Mouse (Mus musculus) c-Kit-negative CD71-positive TER-119-positive erythroid progenitor cells, embryonic 14.5 days (primary cell): Measurements from ENCODE around the gene Calm2.

ENCODE experiments used
- DNase-seq: peaks from one replicate; pipeline ENCODE4 v3.0.0-alpha.2; 2013; ENCODE audit warnings: low read depth, low spot score

Gene Calm2

DNA sequence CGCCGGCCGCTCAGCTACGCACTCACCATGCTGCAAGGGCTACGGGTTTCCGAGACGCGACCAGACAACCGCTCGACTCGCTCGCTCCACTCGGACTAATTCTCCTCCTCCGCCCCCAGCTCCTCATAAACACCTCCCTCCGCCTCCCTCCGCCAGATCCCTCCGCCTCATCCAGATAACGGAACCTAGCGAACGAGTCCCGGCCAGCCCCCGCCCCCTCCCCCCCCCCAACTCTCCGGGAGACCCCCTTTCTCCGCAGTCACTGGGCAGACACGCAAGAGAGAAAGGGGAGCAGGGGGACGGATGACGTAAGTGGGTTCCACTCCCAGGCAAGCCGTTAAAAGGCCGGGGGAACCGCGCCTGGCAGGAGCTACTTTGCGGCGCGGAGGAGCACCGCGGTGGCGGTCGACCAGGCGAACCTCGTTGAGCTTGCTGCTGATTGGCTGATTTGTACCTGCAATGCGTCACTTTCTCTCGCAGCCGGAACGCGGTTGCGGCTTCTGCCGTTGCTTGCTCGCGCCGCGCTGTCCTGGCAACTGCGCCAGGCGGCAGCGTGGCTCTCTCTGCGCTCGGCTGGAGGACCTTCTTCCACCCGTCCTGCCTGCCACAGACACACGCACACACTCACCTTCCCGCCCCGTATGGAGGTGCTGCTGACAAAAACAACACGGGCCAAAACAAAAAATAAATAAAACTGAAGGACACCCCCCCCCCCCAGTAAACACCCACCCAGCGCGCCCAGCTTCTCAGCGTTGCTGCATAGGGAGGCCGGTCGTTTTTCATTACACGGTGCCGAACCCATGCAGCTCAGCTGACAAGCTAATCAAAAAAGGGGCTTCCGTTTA lies at the start of gene Calm2:
Calm2 (minus strand) TSS at position 169 of the 845 bp plus-strand sequence.
- DNase-seq = peak; percentile 91

DNA sequence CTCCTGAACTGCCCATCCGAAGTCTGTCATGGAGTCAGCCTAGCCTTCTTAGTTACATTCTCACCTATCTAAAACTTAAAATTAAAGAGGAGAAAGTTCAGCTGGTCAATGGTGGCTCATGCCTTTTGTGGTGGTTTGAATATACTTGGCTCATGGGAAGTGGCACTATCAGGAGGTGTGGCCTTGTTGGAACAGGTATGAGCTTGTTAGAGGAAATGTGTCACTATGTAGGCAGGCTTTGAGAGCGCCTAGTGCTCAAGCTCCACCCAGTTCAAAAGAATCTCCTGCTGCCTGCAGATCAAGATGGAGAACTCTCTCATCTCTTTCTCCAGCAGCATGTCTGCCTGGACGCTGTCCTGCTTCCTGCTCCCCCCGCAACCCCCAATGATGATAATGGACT lies 48.8 kb upstream of the Calm2 start:
- DNase-seq = no peak

- DNase-seq = no peak
These were observed 47.6 kb upstream of the Calm2 start for GRCm38 (mm10) chr17:87494310-87494709.

GRCm38 (mm10) chr17:87492286-87492685 lies 45.6 kb upstream of the Calm2 start:
- no peak for DNase-seq

DNA sequence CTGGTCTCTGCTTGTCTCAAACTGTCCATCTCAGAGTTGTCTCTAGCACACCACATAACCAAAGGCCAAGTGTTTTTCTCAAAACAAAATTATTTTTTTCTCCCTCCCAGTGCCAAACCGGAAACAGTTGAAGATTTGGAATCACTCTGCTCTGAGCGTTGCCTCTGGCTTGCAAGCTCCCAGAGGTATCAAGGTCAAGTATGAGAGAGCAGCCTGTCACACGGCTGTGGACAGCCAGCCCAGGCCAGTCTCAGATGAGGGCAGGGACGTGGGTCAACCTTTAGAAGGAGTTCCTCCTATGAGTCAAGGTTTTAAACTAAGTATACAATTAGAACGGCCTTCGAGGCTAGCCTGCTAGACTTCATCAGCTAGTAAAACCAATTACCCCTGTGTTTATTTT lies 43.6 kb upstream of the Calm2 start:
- no peak for DNase-seq

DNA sequence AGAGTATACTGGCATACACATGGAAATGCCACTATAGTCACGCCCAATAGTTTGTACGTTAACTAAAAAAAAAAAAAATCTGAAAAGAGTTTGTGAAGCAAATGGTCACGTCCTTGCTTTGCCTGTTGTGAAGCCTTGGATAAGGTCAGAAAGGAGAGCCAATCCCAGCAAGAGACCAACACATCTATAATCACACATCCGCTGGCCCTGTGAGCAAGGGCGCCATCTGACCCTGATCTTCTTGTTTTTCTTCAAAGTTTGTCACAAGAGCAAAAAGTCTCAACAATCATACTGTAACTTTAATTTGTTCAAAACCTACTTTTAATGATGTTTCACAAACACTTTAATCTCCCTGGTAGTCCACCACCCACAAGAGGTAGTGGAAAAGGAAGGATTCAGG lies 39.0 kb upstream of the Calm2 start:
- DNase-seq = no peak

GRCm38 (mm10) chr17:87482867-87483266 lies 36.1 kb upstream of the Calm2 start:
- no peak for DNase-seq

DNA sequence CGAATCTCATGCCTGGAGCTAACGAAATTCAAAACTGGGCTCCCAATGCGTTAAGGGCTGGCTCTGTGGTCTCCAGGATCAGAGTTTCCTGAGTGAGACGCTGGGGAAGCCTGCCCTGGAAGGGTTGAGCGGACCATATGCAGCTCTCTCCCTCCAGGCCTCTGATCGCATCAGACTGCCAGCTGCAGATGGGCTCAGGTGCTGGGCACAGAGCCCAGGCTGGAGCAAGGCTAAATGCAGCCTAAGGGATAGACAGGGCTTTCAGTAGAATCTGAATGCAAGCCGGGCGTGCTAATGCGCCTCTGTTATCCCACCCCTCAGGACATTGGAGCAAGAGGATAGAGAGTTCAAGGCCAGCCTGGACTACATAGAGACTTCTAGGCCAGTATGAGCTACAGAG lies 31.8 kb upstream of the Calm2 start:
- DNase-seq = no peak

DNA sequence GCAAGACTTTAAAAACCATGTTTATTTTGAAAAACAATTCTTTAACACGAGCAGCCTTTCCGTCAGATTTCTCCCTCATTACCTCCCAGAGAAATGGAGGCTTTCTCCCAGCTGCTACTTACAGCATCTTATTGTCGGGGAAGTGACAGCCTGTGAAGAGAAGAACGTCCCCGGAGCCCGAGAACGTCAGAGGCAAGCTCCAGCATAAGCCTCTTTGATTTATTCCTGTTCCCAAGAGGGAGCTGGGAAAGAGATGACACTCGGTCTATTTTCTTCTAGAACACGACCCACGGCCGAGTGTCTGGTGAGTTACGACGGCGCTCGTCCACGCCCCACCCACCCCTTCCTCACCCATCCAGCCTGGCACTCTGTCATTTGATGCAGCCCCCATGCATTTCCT lies 30.9 kb upstream of the Calm2 start:
- no peak for DNase-seq

- no peak for DNase-seq
These were observed 28.6 kb upstream of the Calm2 start for GRCm38 (mm10) chr17:87475356-87475755.

DNA sequence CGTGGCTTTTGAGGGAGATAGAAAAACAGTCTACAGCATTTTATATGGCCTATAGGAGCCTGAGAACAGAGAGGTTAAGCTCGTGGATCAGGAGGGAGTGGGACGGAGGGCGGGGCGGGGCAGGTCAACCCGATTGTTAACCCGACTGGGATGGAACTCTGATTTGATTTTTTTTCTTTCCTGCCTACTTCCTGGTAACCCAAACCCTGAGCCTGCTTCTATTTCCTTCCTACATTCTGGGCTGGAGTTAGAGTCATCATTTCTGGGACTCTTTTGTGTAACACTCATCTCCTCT lies 27.7 kb upstream of the Calm2 start:
- DNase-seq = no peak

DNA sequence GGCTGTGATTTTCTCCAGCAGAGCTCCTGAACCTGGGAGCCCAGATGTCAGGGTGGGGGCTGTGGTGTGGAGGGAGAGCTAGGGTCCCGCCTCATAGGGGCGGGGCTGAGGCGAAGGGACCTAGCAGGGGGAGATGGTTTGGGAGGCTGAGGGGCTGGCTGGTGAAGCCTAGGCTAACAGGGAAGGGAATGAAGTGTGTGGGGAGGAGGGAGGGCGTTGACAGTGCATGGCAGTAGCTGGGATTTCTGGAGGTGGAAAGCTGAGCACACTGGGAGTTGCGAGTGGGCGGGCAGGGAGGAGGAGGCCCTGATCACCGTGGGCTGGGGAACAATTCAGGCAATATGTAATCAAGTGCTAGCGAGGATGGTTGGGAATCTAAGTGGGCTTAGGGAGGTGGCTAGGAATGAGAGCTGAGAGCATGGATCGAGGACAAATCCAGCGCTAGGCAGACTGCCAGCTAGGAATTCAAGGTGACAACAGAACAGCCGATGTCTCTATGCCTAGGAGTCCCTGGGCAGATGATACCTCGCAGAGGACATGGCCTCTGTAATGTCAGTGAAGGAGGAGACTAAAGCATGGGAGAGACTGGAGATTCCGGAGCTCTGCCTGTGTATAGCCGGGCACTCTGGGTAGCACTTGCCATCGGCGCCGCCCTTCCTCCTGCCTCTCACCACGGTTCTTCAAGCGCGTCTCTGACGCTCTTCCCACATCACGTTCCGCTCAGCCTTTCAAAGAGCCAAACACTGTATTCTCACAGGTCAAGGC lies 27.2 kb upstream of the Calm2 start:
- DNase-seq = no peak

DNA sequence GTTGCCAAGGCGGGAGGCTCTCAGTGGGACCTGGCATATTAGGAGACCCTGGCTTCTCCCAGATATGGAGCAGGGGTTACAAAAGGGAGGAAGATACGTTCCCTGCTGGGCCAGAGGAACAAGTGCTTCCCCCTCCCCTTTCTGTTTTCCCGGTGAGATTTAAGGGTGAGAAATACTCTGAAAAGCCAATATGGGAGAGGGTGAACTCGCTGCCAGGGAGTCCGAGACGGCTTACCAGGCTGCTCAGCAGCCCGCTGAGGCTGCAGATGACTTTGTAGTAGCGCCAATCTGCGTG lies 26.7 kb upstream of the Calm2 start:
- no peak for DNase-seq

GRCm38 (mm10) chr17:87472879-87473278 lies 26.1 kb upstream of the Calm2 start:
- DNase-seq = no peak

- no peak for DNase-seq
These were observed 24.9 kb upstream of the Calm2 start for GRCm38 (mm10) chr17:87471661-87472060.

- no peak for DNase-seq
These were observed 24.1 kb upstream of the Calm2 start for GRCm38 (mm10) chr17:87470797-87471196.

DNA sequence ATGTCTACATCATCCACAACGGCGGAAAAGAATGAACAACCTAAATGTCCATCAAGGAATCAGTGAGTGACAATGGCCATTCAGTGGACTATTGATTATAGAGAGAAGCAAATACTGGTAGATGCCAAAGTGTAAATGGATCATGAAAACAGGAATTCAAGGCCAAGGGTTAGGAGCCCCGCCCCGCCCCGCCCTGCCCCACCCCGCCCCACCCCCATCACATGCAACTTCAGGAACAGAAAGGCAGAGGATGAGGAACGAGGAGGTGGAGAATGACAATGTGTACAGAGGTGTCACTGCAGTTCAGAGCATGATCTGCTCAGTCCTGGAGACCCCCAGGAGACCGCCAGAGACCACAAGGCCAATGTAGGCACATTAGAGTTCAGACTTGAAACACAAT lies 23.5 kb upstream of the Calm2 start:
- DNase-seq = no peak

GRCm38 (mm10) chr17:87469428-87469827 lies 22.7 kb upstream of the Calm2 start:
- no peak for DNase-seq

GRCm38 (mm10) chr17:87468616-87469015 lies 21.9 kb upstream of the Calm2 start:
- no peak for DNase-seq

GRCm38 (mm10) chr17:87461499-87461896 lies 14.8 kb upstream of the Calm2 start:
- DNase-seq = no peak

- no peak for DNase-seq
These were observed 14.1 kb upstream of the Calm2 start for GRCm38 (mm10) chr17:87460669-87461498.
